Mouse (Mus musculus) spleen, adult 2 months (tissue): ENCODE results near the gene Phf1.

ENCODE experiments used
- CTCF ChIP-seq: fragments of 200-500 bp; IDR thresholded peaks from 2 replicates; pipeline ENCODE4 v1.5.1; 2011; ENCODE audit warnings: mild to moderate bottlenecking, inconsistent platforms; ENCODE audit not compliant: insufficient read depth, insufficient read length, insufficient replicate concordance; ENCODE audit errors: extremely low read depth
- POLR2A ChIP-seq: fragments of 200-500 bp; IDR thresholded peaks from 2 replicates; pipeline ENCODE4 v1.6.1; 2011; ENCODE audit warnings: low read depth, low read length, inconsistent platforms

- no peak for TF ChIP-seq POLR2A
- no peak for TF ChIP-seq CTCF
Observed at GRCm38 (mm10) chr17:26967477-26967876, 34.6 kb downstream of the Phf1 start.
